Mouse (Mus musculus) embryonic facial prominence, embryonic 11.5 days (tissue): ENCODE measurements around the gene Cyp24a1. TPM values are rescaled to one million over a fixed set of nuclear protein-coding genes. Genes with fewer than 3 reads are reported as not detected.

Source experiments
- ATAC-seq: fragments of 200-750 bp; cut with Nextera tagmentation; replicated peaks from 2 replicates; pipeline ENCODE4 v1.8.0; 2017; ENCODE audit warnings: low read depth; ENCODE audit not compliant: insufficient number of reproducible peaks, low FRiP score, low TSS enrichment
- DNase-seq: peaks from one replicate; pipeline ENCODE4 v3.0.0-alpha.2; 2015; ENCODE audit warnings: low spot score
- H3K27ac ChIP-seq: fragments of 300-500 bp; sonication (generic); replicated peaks from 2 replicates; pipeline ENCODE4 v1.5.1; 2014; ENCODE audit warnings: mild to moderate bottlenecking, low read depth, low read length, control low read depth
- H3K27me3 ChIP-seq: fragments of 300-500 bp; sonication (generic); 2 replicates; pipeline ENCODE4 v1.6.1; 2014; ENCODE audit warnings: mild to moderate bottlenecking, low read length, moderate library complexity, mixed read lengths; ENCODE audit not compliant: control insufficient read depth, insufficient read depth
- H3K36me3 ChIP-seq: fragments of 300-500 bp; sonication (generic); replicated peaks from 2 replicates; pipeline ENCODE4 v1.6.1; 2014; ENCODE audit warnings: low read depth, mild to moderate bottlenecking, low read length, moderate library complexity, mixed read lengths; ENCODE audit not compliant: control insufficient read depth, insufficient read depth
- H3K4me1 ChIP-seq: fragments of 300-500 bp; sonication (generic); 2 replicates; pipeline ENCODE4 v1.6.1; 2014; ENCODE audit warnings: low read length, mixed read lengths; ENCODE audit not compliant: control insufficient read depth, insufficient read depth
- H3K4me2 ChIP-seq: fragments of 300-500 bp; sonication (generic); 2 replicates; pipeline ENCODE4 v1.6.1; 2014; ENCODE audit warnings: low read depth, mild to moderate bottlenecking, control low read depth, low read length, moderate library complexity
- H3K4me3 ChIP-seq: fragments of 300-500 bp; sonication (generic); 2 replicates; pipeline ENCODE4 v1.5.1; 2014; ENCODE audit warnings: low read depth, low read length, control low read depth
- H3K9ac ChIP-seq: fragments of 300-500 bp; sonication (generic); replicated peaks from 2 replicates; pipeline ENCODE4 v1.6.1; 2014; ENCODE audit warnings: mild to moderate bottlenecking, control low read depth, low read length
- H3K9me3 ChIP-seq: fragments of 300-500 bp; sonication (generic); replicated peaks from 2 replicates; pipeline ENCODE4 v1.6.1; 2016; ENCODE audit warnings: mild to moderate bottlenecking, low read length, inconsistent platforms, mixed read lengths; ENCODE audit not compliant: control insufficient read depth
- WGBS: fragments of 180-500 bp; shearing (Covaris S2); extraction: QIAGEN DNeasy Blood & Tissue Kit; methylation state at CpG from one replicate; pipeline ENCODE4 v1.1.7; 2014; 5-methylcytosine and 5-hydroxymethylcytosine counted together
- polyA plus RNA-seq: library from polyadenylated mRNA; unstranded; fragments of >200 nt; fragmentation: Nextera tagmentation; extraction: Ambion mirVana; gene quantifications from 2 replicates; pipeline ENCODE4 v1.2.1, GENCODE M21; 2014

Gene Cyp24a1
- polyA plus RNA-seq, 1 experiment from 2014 or later, result not detected

GRCm38 (mm10) chr2:170494784-170495710 lies 1.9 kb downstream of the Cyp24a1 start:
- peak; percentile 38 for DNase-seq
- H3K27ac ChIP-seq, result no peak overlapping the region
- WGBS, result 7% methylated on average over 31 of the region's 31 CpGs
- H3K9me3 ChIP-seq, result no peaks in the 10 kb centered on the region
- no peak overlapping the region for H3K4me2 ChIP-seq
- no peak overlapping the region for H3K9ac ChIP-seq
- H3K36me3 ChIP-seq, result no peaks in the 10 kb centered on the region
- peaks cover 6% of the 10 kb centered on the region for H3K4me1 ChIP-seq
- ATAC-seq, result no peak
- H3K27me3 ChIP-seq, result peaks cover 37% of the 10 kb centered on the region
- peak overlapping the region; percentile 1; the same call in 1 of the 2 replicates for H3K4me3 ChIP-seq

- no peaks in the 10 kb centered on the region for H3K36me3 ChIP-seq
- H3K27me3 ChIP-seq, result no peaks in the 10 kb centered on the region
- H3K9ac ChIP-seq, result no peak overlapping the region
- H3K27ac ChIP-seq, result no peak overlapping the region
- H3K9me3 ChIP-seq, result no peaks in the 10 kb centered on the region
- no peaks in the 10 kb centered on the region for H3K4me1 ChIP-seq
- no peak overlapping the region for H3K4me2 ChIP-seq
- ATAC-seq, result no peak; the same call in 1 of the 2 replicates
- 55% methylated on average over 26 of the region's 26 CpGs for WGBS
- no peak overlapping the region for H3K4me3 ChIP-seq
- peak; percentile 57 for DNase-seq
These were observed 8.9 kb downstream of the Cyp24a1 start for GRCm38 (mm10) chr2:170487890-170488502.

- Histone ChIP-seq H3K27ac (no peak overlapping the region), H3K4me2 (no peak overlapping the region), H3K9ac (no peak overlapping the region), H3K4me1 (no peaks in the 10 kb centered on the region), H3K9me3 (no peaks in the 10 kb centered on the region), H3K36me3 (no peaks in the 10 kb centered on the region), H3K27me3 (no peaks in the 10 kb centered on the region), H3K4me3 (no peak overlapping the region)
- DNase-seq, result no peak
- ATAC-seq, result no peak
- 78% methylated on average over 7 of the region's 7 CpGs for WGBS
These were observed 9.7 kb downstream of the Cyp24a1 start for GRCm38 (mm10) chr2:170487202-170487601.

- Histone ChIP-seq H3K27ac (no peak overlapping the region), H3K9me3 (no peaks in the 10 kb centered on the region), H3K27me3 (no peaks in the 10 kb centered on the region), H3K4me1 (no peaks in the 10 kb centered on the region), H3K4me2 (no peak overlapping the region), H3K4me3 (no peak overlapping the region), H3K36me3 (no peaks in the 10 kb centered on the region), H3K9ac (no peak overlapping the region)
- WGBS, result 69% methylated on average over 11 of the region's 11 CpGs
- ATAC-seq (no peak), DNase-seq (no peak)
These were observed 13.0 kb downstream of the Cyp24a1 start for GRCm38 (mm10) chr2:170483914-170484313.

GRCm38 (mm10) chr2:170482019-170482540 lies 14.9 kb downstream of the Cyp24a1 start:
- Histone ChIP-seq H3K4me2 (no peak overlapping the region), H3K4me1 (no peaks in the 10 kb centered on the region), H3K36me3 (no peaks in the 10 kb centered on the region), H3K4me3 (no peak overlapping the region), H3K9me3 (no peaks in the 10 kb centered on the region), H3K27me3 (no peaks in the 10 kb centered on the region), H3K27ac (no peak overlapping the region), H3K9ac (no peak overlapping the region)
- ATAC-seq, result no peak
- WGBS, result 74% methylated on average over 10 of the region's 10 CpGs
- DNase-seq, result no peak

GRCm38 (mm10) chr2:170476643-170477042 lies 20.3 kb downstream of the Cyp24a1 start:
- Histone ChIP-seq H3K4me1 (no peaks in the 10 kb centered on the region), H3K4me2 (no peak overlapping the region), H3K27ac (no peak overlapping the region), H3K4me3 (no peak overlapping the region), H3K27me3 (no peaks in the 10 kb centered on the region), H3K36me3 (no peaks in the 10 kb centered on the region), H3K9me3 (no peaks in the 10 kb centered on the region), H3K9ac (no peak overlapping the region)
- DNase-seq (no peak), ATAC-seq (no peak)
- WGBS, result 81% methylated on average over 8 of the region's 8 CpGs

GRCm38 (mm10) chr2:170476215-170476614 lies 20.7 kb downstream of the Cyp24a1 start:
- Histone ChIP-seq H3K4me3 (no peak overlapping the region), H3K27ac (no peak overlapping the region), H3K4me2 (no peak overlapping the region), H3K4me1 (no peaks in the 10 kb centered on the region), H3K27me3 (no peaks in the 10 kb centered on the region), H3K9ac (no peak overlapping the region), H3K36me3 (no peaks in the 10 kb centered on the region), H3K9me3 (no peaks in the 10 kb centered on the region)
- ATAC-seq (no peak), DNase-seq (no peak)
- 87% methylated on average over 11 of the region's 11 CpGs for WGBS

- Histone ChIP-seq H3K4me1 (no peaks in the 10 kb centered on the region), H3K4me3 (no peak overlapping the region), H3K4me2 (no peak overlapping the region), H3K27ac (no peak overlapping the region), H3K27me3 (no peaks in the 10 kb centered on the region), H3K9me3 (no peaks in the 10 kb centered on the region), H3K36me3 (no peaks in the 10 kb centered on the region), H3K9ac (no peak overlapping the region)
- no peak for DNase-seq
- ATAC-seq, result no peak
- WGBS, result 82% methylated on average over 3 of the region's 3 CpGs
These were observed 21.8 kb downstream of the Cyp24a1 start for GRCm38 (mm10) chr2:170475164-170475563.
